Mouse (Mus musculus) kidney, adult 2 months (tissue): ENCODE measurements around the gene Erbb4. TPM values are rescaled to one million over a fixed set of nuclear protein-coding genes. Genes with fewer than 3 reads are reported as not detected.

Source experiments
- DNase-seq: peaks from one replicate; pipeline ENCODE4 v3.0.0; 2021
- H3K27ac ChIP-seq: fragments of 200-500 bp; 2 replicates; pipeline ENCODE4 v1.5.1; 2012; ENCODE audit warnings: low read depth, low read length, control low read depth, inconsistent platforms; ENCODE audit not compliant: insufficient read depth
- H3K27me3 ChIP-seq: fragments of 200-500 bp; replicated peaks from 2 replicates; pipeline ENCODE4 v1.6.1; 2012; ENCODE audit warnings: mild to moderate bottlenecking, moderate library complexity, low read length, inconsistent platforms; ENCODE audit not compliant: control insufficient read depth, insufficient read depth
- H3K36me3 ChIP-seq: fragments of 200-500 bp; 2 replicates; pipeline ENCODE4 v1.6.1; 2012; ENCODE audit warnings: mild to moderate bottlenecking, moderate library complexity, low read length, inconsistent platforms; ENCODE audit not compliant: control insufficient read depth, insufficient read depth
- H3K4me1 ChIP-seq: fragments of 200-500 bp; 2 replicates; pipeline ENCODE4 v1.6.1; 2011; ENCODE audit warnings: low read length; ENCODE audit not compliant: control insufficient read depth, insufficient read depth
- H3K4me3 ChIP-seq: fragments of 200-500 bp; 2 replicates; pipeline ENCODE4 v1.5.1; 2011; ENCODE audit warnings: mild to moderate bottlenecking, low read depth, low read length, control low read depth; ENCODE audit not compliant: insufficient read depth
- CTCF ChIP-seq: fragments of 200-500 bp; conservative IDR thresholded peaks from 2 replicates; pipeline ENCODE4 v1.5.1; 2011; ENCODE audit warnings: low read depth, mild to moderate bottlenecking, control low read depth, low read length, moderate library complexity, mixed read lengths; ENCODE audit not compliant: insufficient read depth, insufficient read length
- POLR2A ChIP-seq: fragments of 200-500 bp; IDR thresholded peaks from one replicate; pipeline ENCODE4 v1.6.1; 2011; ENCODE audit warnings: low read depth, low read length, control low read depth
- WGBS: fragments of 180-500 bp; shearing (Covaris S2); methylation state at CpG from one replicate; pipeline ENCODE4 v1.1.7; 2018; 5-methylcytosine and 5-hydroxymethylcytosine counted together
- polyA plus RNA-seq: library from polyadenylated mRNA; depleted of rRNA; stranded (reverse); fragments of >200 nt; gene quantifications from 2 replicates; pipeline ENCODE4 v1.2.3, GENCODE M21; 2012

The Erbb4 gene
- polyA plus RNA-seq, 1 experiment: 1.8 TPM

GRCm38 (mm10) chr1:69103211-69103706 is 4.6 kb downstream of the Erbb4 start:
- 64% methylated on average over 6 of the region's 6 CpGs for WGBS
- H3K27ac ChIP-seq: no peak overlapping the region
- no peak for DNase-seq
- TF ChIP-seq CTCF (no peak), POLR2A (no peak)
- no peak overlapping the region for H3K4me3 ChIP-seq
- no peaks in the 10 kb centered on the region for H3K36me3 ChIP-seq
- H3K27me3 ChIP-seq: no peaks in the 10 kb centered on the region
- no peaks in the 10 kb centered on the region; the same call in 1 of the 2 replicates for H3K4me1 ChIP-seq

GRCm38 (mm10) chr1:69101670-69102069 is 6.2 kb downstream of the Erbb4 start:
- no peak overlapping the region for H3K4me3 ChIP-seq
- TF ChIP-seq POLR2A (no peak), CTCF (no peak)

GRCm38 (mm10) chr1:69093052-69093451 is 14.8 kb downstream of the Erbb4 start:
- Histone ChIP-seq H3K27ac (no peak overlapping the region), H3K27me3 (no peaks in the 10 kb centered on the region), H3K36me3 (no peaks in the 10 kb centered on the region), H3K4me3 (no peak overlapping the region), H3K4me1 (no peaks in the 10 kb centered on the region)
- WGBS: 45% methylated on average over 3 of the region's 3 CpGs
- no peak for TF ChIP-seq POLR2A
- no peak for TF ChIP-seq CTCF
- DNase-seq: no peak

More at GRCm38 (mm10) chr1:69101670-69102069, 6.2 kb downstream of the Erbb4 start:
- no peaks in the 10 kb centered on the region; the same call in 1 of the 2 replicates for H3K4me1 ChIP-seq
- no peak for DNase-seq
- H3K27me3 ChIP-seq: no peaks in the 10 kb centered on the region
- no peaks in the 10 kb centered on the region for H3K36me3 ChIP-seq
- WGBS: 84% methylated on average over 2 of the region's 2 CpGs
- no peak overlapping the region for H3K27ac ChIP-seq

GRCm38 (mm10) chr1:69089331-69089730 is 18.5 kb downstream of the Erbb4 start:
- Histone ChIP-seq H3K4me1 (no peaks in the 10 kb centered on the region), H3K4me3 (no peak overlapping the region), H3K36me3 (no peaks in the 10 kb centered on the region), H3K27ac (no peak overlapping the region), H3K27me3 (no peaks in the 10 kb centered on the region)
- DNase-seq: no peak
- 71% methylated on average over 1 of the region's 1 CpGs for WGBS
- TF ChIP-seq POLR2A (no peak), CTCF (no peak; the same call in 1 of the 2 replicates)

GRCm38 (mm10) chr1:69085753-69086152 is 22.1 kb downstream of the Erbb4 start:
- DNase-seq: no peak
- WGBS: 59% methylated on average over 6 of the region's 6 CpGs
- H3K36me3 ChIP-seq: no peaks in the 10 kb centered on the region
- H3K4me3 ChIP-seq: no peak overlapping the region
- H3K27ac ChIP-seq: no peak overlapping the region
- no peaks in the 10 kb centered on the region for H3K4me1 ChIP-seq
- H3K27me3 ChIP-seq: no peaks in the 10 kb centered on the region
- no peak for TF ChIP-seq CTCF
- TF ChIP-seq POLR2A: no peak

- WGBS: 85% methylated on average over 4 of the region's 4 CpGs
- no peaks in the 10 kb centered on the region for H3K4me1 ChIP-seq
Measured at GRCm38 (mm10) chr1:69048918-69049317, 58.9 kb downstream of the Erbb4 start.

GRCm38 (mm10) chr1:69046228-69046978 is 61.5 kb downstream of the Erbb4 start:
- DNase-seq: no peak
- H3K36me3 ChIP-seq: no peaks in the 10 kb centered on the region
- H3K27me3 ChIP-seq: no peaks in the 10 kb centered on the region
- TF ChIP-seq POLR2A (no peak), CTCF (no peak)
- H3K4me3 ChIP-seq: no peak overlapping the region
- WGBS: 71% methylated on average over 11 of the region's 11 CpGs
- H3K4me1 ChIP-seq: no peaks in the 10 kb centered on the region
- H3K27ac ChIP-seq: no peak overlapping the region

More at GRCm38 (mm10) chr1:69048918-69049317, 58.9 kb downstream of the Erbb4 start:
- Histone ChIP-seq H3K27me3 (no peaks in the 10 kb centered on the region), H3K36me3 (no peaks in the 10 kb centered on the region), H3K4me3 (no peak overlapping the region), H3K27ac (no peak overlapping the region)
- no peak for TF ChIP-seq CTCF
- no peak for TF ChIP-seq POLR2A
- no peak for DNase-seq
